Mouse (Mus musculus) embryonic fibroblast, embryonic 13.5 days (primary cell): ENCODE measurements at regions not wholly inside any gene's neighbourhood (a gene's known extent, or its start where the extent isn't known, plus 50 kb on each side); places are given as distances from the start of the nearest gene placed in this dataset.

Experiments
- H3K27ac ChIP-seq: 2 replicates; pipeline ENCODE4 v1.5.1; 2012; ENCODE audit warnings: low read length, control low read depth, inconsistent platforms; ENCODE audit not compliant: insufficient read depth
- H3K4me1 ChIP-seq: 2 replicates; pipeline ENCODE4 v1.6.1; 2011; ENCODE audit warnings: low read length; ENCODE audit not compliant: control insufficient read depth, insufficient read depth
- H3K4me3 ChIP-seq: 2 replicates; pipeline ENCODE4 v1.5.1; 2011; ENCODE audit warnings: mild to moderate bottlenecking, control low read depth, low read length; ENCODE audit not compliant: insufficient read depth
- CTCF ChIP-seq: IDR thresholded peaks from 2 replicates; pipeline ENCODE4 v1.5.1; 2011; ENCODE audit warnings: mild to moderate bottlenecking, control low read depth, low read length, moderate library complexity, borderline replicate concordance; ENCODE audit not compliant: insufficient read depth
- POLR2A ChIP-seq: IDR thresholded peaks from 2 replicates; pipeline ENCODE4 v1.6.1; 2011; ENCODE audit warnings: low read depth, mild to moderate bottlenecking, control low read depth, low read length, moderate library complexity

GRCm38 (mm10) chr12:27848141-27848540 is 505.8 kb upstream of the Sox11 start:
- TF ChIP-seq CTCF (no peak), POLR2A (no peak)
- Histone ChIP-seq H3K4me3 (no peak overlapping the region), H3K27ac (no peak overlapping the region), H3K4me1 (no peaks in the 10 kb centered on the region)

GRCm38 (mm10) chr12:27847397-27847796 is 505.0 kb upstream of the Sox11 start:
- Histone ChIP-seq H3K4me3 (no peak overlapping the region), H3K27ac (no peak overlapping the region), H3K4me1 (no peaks in the 10 kb centered on the region)
- TF ChIP-seq POLR2A (no peak), CTCF (no peak)

- H3K27ac ChIP-seq = no peak overlapping the region
- no peak overlapping the region for H3K4me3 ChIP-seq
- no peaks in the 10 kb centered on the region for H3K4me1 ChIP-seq
- TF ChIP-seq CTCF (no peak), POLR2A (no peak)
Observed at GRCm38 (mm10) chr12:27844958-27845357, 502.6 kb upstream of the Sox11 start.

- no peak for TF ChIP-seq CTCF
- no peak for TF ChIP-seq POLR2A
- no peaks in the 10 kb centered on the region; the same call in 1 of the 2 replicates for H3K4me1 ChIP-seq
- no peak overlapping the region for H3K4me3 ChIP-seq
- no peak overlapping the region for H3K27ac ChIP-seq
Observed at GRCm38 (mm10) chr12:27838955-27839354, 496.6 kb upstream of the Sox11 start.

- Histone ChIP-seq H3K4me3 (no peak overlapping the region), H3K27ac (no peak overlapping the region), H3K4me1 (no peaks in the 10 kb centered on the region; the same call in 1 of the 2 replicates)
- TF ChIP-seq CTCF = no peak
- TF ChIP-seq POLR2A = no peak
Observed at GRCm38 (mm10) chr12:27838384-27838783, 496.0 kb upstream of the Sox11 start.

GRCm38 (mm10) chr12:27826208-27826607 is 483.8 kb upstream of the Sox11 start:
- H3K4me3 ChIP-seq = no peak overlapping the region
- TF ChIP-seq CTCF (no peak), POLR2A (no peak)
- H3K27ac ChIP-seq = no peak overlapping the region
- no peaks in the 10 kb centered on the region for H3K4me1 ChIP-seq

- no peaks in the 10 kb centered on the region for H3K4me1 ChIP-seq
- H3K4me3 ChIP-seq = no peak overlapping the region
- H3K27ac ChIP-seq = no peak overlapping the region
- TF ChIP-seq POLR2A (no peak), CTCF (no peak)
Observed at GRCm38 (mm10) chr12:27823392-27823791, 481.0 kb upstream of the Sox11 start.

GRCm38 (mm10) chr12:27796642-27797041 is 454.3 kb upstream of the Sox11 start:
- no peak overlapping the region for H3K27ac ChIP-seq
- H3K4me1 ChIP-seq = no peaks in the 10 kb centered on the region
- no peak overlapping the region for H3K4me3 ChIP-seq
- TF ChIP-seq POLR2A = no peak
- TF ChIP-seq CTCF = no peak

GRCm38 (mm10) chr12:27786716-27787291 is 444.4 kb upstream of the Sox11 start:
- no peak overlapping the region for H3K27ac ChIP-seq
- no peak for TF ChIP-seq POLR2A
- TF ChIP-seq CTCF = no peak
- no peak overlapping the region for H3K4me3 ChIP-seq
- H3K4me1 ChIP-seq = no peaks in the 10 kb centered on the region

GRCm38 (mm10) chr12:27780801-27781200 is 438.4 kb upstream of the Sox11 start:
- TF ChIP-seq POLR2A (no peak), CTCF (no peak)
- Histone ChIP-seq H3K4me3 (no peak overlapping the region), H3K4me1 (no peaks in the 10 kb centered on the region), H3K27ac (no peak overlapping the region)

GRCm38 (mm10) chr12:27765948-27766347 is 423.6 kb upstream of the Sox11 start:
- H3K4me3 ChIP-seq = no peak overlapping the region
- no peak for TF ChIP-seq CTCF
- no peak for TF ChIP-seq POLR2A
- no peak overlapping the region for H3K27ac ChIP-seq
- H3K4me1 ChIP-seq = no peaks in the 10 kb centered on the region; the same call in 1 of the 2 replicates
